Mouse (Mus musculus) layer of hippocampus, postnatal 36 days (tissue): ENCODE results near the gene Arhgef25. TPM values are rescaled to one million over a fixed set of nuclear protein-coding genes. Genes with fewer than 3 reads are reported as not detected.
A peak's percentile ranks its signal among the peaks of the same experiment; 100 is the strongest.
"Not testable (repeated sequence)": the region's sequence is repeated elsewhere in the genome, so short reads cannot be mapped to it uniquely, and the experiment has no call there.

Experiments used
- DNase-seq, 2 experiments: peaks; one replicate each; pipeline ENCODE4 v3.0.0; 2022
- total RNA-seq, 2 experiments: library from RNA; stranded (reverse); gene quantifications; 2 replicates each; pipeline ENCODE4 v1.2.3; 2021

Gene Arhgef25
- total RNA-seq, 2 experiments from 2014 or later: 359 to 363 TPM

DNA sequence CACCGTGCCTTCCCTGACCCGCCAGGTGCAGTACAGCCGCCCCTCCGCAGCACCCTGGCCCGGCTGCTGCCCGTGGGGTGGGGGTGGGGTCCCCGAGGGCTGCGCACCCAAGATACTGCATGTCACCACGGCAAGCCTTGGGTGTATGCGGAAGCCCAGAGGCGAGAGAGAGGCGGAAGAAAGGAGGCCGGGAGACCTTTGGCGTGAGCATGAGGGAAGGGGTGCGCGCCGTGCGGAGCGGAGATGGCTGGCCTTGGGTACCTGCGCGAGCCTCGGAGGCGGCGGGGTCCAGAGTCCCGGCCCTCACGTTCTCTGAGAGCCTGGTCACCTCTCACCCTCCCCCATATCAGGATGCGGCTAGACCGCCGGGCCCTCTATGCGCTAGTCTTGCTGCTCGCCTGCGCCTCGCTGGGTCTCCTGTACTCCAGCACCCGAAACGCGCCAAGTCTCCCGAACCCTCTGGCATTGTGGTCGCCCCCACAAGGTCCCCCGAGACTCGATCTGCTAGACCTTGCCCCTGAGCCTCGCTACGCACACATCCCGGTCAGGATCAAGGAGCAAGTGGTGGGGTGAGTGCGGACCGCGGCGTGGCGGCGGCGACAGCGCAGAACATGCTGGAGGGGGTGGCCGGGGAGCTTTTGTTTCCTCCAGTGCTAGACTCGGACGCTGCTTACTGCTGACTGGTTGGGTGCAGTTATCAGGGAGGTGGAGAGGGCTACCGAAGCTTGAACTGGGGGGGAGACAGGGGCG is 24.1 kb downstream of the Arhgef25 start:
- peak in 1 of 2 experiments; percentile 53 for DNase-seq

- DNase-seq: no peak
Observed at GRCm38 (mm10) chr10:127165354-127165653, 24.6 kb downstream of the Arhgef25 start.

GRCm38 (mm10) chr10:127164631-127165353 is 25.1 kb downstream of the Arhgef25 start, which contains the start of gene B4galnt1:
B4galnt1 (plus strand) TSS chr10:127165225.
- peak; percentile 79 to 83 for DNase-seq

GRCm38 (mm10) chr10:127164190-127164589 is 25.7 kb downstream of the Arhgef25 start:
- no peak for DNase-seq

DNA sequence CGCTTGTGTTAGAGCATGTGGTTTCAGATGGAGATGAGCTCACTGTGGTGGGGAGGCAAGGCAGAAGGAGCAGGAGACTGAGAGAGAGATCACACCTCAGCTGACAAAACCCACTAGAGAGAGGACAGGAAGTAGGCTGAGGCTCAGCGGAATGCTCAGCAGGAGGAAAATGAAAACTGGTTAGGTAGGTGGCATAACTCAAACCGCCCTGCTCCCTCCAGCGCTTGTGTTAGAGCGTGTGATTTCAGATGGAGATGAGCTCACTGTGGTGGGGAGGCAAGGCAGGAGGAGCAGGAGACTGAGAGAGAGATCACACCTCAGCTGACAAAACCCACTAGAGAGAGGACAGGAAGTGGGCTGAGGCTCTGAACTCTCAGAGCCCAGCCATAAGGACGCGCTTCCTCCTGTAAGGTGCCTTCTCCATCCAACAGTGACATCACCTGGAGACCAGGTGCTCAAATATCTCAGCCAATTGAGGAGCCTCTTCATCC is 27.1 kb downstream of the Arhgef25 start:
- DNase-seq: not testable (repeated sequence)

GRCm38 (mm10) chr10:127160728-127161127 is 29.2 kb downstream of the Arhgef25 start:
- DNase-seq: no peak

GRCm38 (mm10) chr10:127160081-127160480 is 29.8 kb downstream of the Arhgef25 start:
- peak in 1 of 2 experiments; percentile 9 for DNase-seq

DNA sequence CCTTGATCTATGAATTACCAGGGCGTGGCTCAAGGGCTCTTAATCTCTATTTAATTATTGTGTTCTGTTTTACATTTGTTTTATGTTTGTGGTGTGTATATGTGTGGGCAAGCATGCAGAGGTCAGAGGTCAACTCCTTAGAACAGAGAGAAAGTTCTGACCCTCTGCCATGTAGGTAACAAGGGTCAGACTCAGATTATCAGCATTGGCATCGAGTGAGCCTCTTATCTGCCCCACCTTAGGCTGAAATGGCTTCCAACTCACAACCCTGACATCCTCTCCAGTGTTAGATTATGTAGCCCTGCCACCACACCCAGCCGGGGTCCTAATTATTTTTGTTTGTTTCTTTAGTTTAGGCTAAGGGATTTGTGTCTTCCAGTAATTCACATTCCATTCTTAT is 31.4 kb downstream of the Arhgef25 start:
- DNase-seq: no peak

- no peak for DNase-seq
Observed at GRCm38 (mm10) chr10:127156511-127156910, 33.4 kb downstream of the Arhgef25 start.

DNA sequence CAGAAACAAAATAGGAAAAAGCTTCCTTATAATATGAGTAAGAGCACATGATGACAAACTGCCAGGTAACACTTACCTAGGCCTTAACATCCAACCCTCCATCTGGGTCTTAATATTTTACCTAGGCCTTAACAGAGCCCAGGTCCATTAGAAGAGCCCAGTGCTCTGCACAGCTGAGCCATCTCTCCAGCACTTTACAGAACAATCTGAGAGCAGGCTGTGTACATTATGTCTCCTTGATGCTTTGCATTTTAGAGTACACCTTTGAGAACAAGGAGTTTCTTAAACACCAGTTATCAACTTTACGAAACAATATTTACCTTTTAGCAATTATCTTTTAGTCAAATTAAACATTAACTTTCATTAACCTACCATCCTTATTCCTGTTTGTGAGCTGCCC is 33.8 kb downstream of the Arhgef25 start:
- no peak for DNase-seq

DNA sequence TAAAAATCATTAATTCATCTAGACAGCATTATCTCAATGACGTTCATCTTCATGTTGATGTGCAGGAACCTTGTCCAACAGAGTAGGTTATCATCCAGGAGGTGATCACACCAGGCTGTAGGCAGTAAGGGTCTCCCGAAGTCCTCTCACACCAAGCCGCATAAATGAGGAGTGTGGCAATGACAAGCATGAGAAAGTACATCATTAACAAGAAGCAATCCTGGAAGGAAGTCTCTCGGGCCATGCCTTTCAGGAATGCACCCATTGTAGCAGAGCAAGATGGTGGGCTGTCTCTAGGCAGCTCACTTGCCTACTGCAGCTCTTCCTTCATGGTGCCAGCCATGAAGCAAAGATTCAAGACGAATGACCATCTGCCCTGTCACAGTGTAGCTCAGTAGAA is 35.2 kb downstream of the Arhgef25 start:
- DNase-seq: no peak

DNA sequence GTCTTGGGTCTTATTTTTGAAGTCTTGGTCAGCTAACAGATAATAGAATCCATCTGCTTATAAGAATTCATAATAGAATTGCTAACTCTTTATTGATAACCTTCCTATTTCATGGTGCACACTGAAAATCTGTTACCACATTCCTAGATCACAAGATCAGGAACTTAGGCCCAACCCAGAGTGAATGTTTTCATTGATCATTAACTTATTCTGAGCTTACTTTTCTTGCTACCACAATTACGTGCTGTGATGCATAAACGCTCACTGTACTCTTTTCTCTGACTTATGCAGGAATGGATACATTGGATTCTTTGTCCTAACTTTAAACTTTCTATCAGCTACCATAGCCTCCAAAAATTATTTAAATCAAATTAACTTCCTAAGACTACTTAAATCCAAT is 35.6 kb downstream of the Arhgef25 start:
- no peak for DNase-seq

DNA sequence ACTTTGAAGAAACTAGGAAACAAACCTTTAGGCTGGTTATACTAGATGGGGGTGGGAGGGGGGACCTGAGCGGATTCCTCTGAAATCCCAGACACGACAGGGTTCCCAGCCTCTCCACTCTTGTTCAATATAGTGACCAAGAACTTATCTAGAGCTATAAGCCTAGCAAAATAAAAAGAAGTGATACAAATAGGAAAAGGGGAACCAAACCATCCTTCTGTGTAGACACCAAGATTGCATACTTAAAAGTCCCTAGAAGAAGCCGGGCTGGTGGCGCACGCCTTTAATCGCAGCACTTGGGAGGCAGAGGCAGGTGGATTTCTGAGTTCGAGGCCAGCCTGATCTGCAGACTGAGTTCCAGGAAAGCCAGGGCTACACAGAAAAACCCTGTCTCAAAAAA is 36.6 kb downstream of the Arhgef25 start:
- no peak for DNase-seq

GRCm38 (mm10) chr10:127152556-127152955 is 37.3 kb downstream of the Arhgef25 start:
- not testable (repeated sequence) for DNase-seq

DNA sequence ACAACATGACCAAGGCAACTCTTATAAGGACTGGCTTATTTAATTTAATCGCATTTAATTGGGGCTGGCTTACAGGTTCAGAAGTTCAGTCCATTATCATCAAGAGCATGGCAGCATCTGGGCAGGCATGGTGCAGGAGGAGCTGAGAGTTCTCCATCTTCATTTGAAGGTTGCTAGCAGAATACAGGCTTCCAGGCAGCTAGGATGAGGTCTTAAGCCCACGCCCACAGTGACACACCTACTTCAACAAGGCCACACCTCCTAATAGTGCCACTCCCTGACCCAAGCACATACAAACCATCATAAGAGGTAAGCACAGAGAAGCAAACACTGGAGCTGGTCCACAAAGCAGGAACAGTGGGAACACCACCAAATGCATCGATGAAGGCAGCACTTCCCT is 38.6 kb downstream of the Arhgef25 start:
- not testable (repeated sequence) for DNase-seq

DNA sequence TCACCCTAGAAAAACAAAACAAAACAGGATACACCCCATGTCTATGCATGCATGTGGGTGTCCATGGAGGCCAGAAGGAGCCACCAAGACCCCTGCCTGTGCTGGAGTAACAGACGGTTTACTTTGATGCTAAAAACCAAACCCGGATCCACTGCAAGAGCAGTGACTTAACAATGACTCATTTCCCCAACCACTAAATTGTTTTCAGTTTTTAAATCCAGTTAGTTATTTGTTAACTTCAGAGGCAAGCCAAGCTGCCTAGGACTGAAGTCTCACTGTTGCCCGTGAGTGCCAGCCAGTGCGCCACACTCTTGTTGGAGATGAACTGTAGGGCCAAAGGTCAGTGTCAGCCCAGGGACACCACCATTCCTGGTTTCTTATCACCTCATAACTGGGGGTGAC is 39.4 kb downstream of the Arhgef25 start:
- no peak for DNase-seq

DNA sequence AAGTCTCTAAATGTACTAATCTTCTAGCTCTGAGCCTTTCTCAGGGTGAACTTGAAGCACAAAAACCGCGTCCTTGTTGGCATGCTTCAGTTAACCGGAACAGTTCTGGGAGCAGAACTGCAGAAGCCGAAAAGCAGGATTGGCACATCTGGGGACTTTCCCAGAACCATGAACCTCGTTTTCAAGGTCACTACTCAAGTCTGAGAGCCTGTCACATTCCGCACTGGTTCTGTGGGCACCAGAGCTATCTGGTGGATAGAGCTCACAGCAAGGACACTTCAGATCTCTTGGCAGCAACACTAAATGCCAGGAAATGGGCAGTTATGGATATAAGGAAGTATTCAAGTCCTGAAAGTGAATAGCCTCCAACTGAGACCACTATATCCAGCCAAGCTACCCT is 42.7 kb downstream of the Arhgef25 start:
- DNase-seq: no peak

DNA sequence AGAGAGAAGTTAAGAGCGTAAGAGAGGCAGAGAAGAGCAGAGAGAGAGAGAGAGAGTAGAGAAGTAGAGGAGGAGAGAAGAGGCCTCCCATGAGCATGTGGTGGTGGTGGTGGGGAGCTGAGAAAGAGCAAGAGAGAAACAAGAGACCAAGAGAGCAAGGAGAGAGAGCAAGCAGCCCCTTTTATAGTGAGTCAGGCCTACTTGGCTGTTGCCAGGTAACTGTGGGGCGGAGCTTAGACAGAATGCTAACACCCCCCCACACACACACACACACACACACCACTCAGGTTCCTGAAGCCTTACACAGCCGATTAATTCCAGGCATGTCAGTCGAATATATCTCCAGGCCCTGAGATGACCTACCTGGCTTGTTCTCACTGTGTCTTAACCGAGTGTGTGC is 44.6 kb downstream of the Arhgef25 start:
- DNase-seq: no peak

DNA sequence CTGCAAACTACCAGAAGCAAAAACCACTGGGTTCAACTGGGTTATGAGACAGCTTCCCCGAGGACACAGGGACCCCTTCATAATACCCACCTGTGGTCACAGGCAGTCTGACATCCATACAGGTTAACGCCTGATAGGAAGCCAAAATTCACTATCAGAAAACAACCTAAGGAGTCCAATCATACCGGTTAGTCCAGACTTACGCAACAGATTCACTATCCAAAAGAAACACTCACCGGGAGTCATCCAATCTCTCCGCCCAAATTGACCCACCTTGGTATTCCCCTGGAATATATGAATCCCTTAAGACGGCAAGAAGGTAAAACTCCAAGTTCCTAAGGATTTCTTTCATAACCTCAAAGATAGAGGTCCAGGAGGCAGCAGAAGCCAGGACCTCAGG is 45.3 kb downstream of the Arhgef25 start:
- DNase-seq: no peak

DNA sequence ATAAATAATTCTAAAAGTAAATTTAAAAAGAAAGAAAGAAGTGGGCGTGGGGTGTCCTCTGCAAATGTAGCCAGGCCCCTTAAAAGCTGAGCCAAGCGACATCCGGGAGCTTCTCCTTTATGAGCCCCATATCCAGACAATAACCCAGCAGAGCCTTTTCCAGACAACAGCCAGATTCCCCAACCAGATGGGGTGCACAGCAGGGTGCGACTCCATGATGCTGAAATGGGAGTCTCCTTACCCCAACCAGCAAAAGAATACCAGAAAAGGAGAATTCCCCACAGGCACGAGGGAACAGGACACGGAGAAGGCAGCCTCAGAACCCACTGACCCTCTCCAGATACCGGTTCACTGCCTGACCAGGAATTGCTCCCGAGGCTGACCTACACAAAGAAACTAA is 46.7 kb downstream of the Arhgef25 start:
- no peak for DNase-seq

- DNase-seq: no peak
Observed at GRCm38 (mm10) chr10:127141500-127141899, 48.4 kb downstream of the Arhgef25 start.

GRCm38 (mm10) chr10:127140971-127141370 is 48.9 kb downstream of the Arhgef25 start:
- no peak for DNase-seq

- DNase-seq: no peak
Observed at GRCm38 (mm10) chr10:127138328-127139141, 51.3 kb downstream of the Arhgef25 start.
